Mouse (Mus musculus) heart, postnatal 0 days (tissue): ENCODE results near the gene Rpl22.

Experiments
- CTCF ChIP-seq: IDR thresholded peaks from 2 replicates; pipeline ENCODE4 v1.5.1; 2016; ENCODE audit warnings: antibody characterized with exemption, control low read depth, low read depth
- EP300 ChIP-seq: IDR thresholded peaks from 2 replicates; pipeline ENCODE4 v1.6.1; 2016; ENCODE audit warnings: antibody characterized with exemption, low read depth

- TF ChIP-seq CTCF (no peak), EP300 (no peak)
Observed at GRCm38 (mm10) chr4:152286183-152286582, 39.4 kb upstream of the Rpl22 start.
